Mouse (Mus musculus) frontal cortex, postnatal 14 days (tissue): ENCODE results near the gene Mthfd2.
"Not testable (repeated sequence)": the region's sequence is repeated elsewhere in the genome, so short reads cannot be mapped to it uniquely, and the experiment has no call there.

Experiments used
- DNase-seq, 2 experiments: peaks; one replicate each; pipeline ENCODE4 v3.0.0; 2022; ENCODE audit warnings: low spot score in 2 of 2

Gene Mthfd2

GRCm38 (mm10) chr6:83325525-83326393, at the start of gene Mthfd2, which contains the start of gene Mob1a:
Gene Mthfd2, minus strand, starts transcription at chr6:83325908.
Gene Mob1a, plus strand, starts transcription at chr6:83326016.
- peak; percentile 87 to 92 for DNase-seq

GRCm38 (mm10) chr6:83373704-83374300, 48.1 kb upstream of the Mthfd2 start:
- DNase-seq: no peak

GRCm38 (mm10) chr6:83371350-83371749, 45.6 kb upstream of the Mthfd2 start:
- no peak for DNase-seq

GRCm38 (mm10) chr6:83370316-83370965, 44.7 kb upstream of the Mthfd2 start:
- DNase-seq: no peak

GRCm38 (mm10) chr6:83363075-83363474, 37.4 kb upstream of the Mthfd2 start:
- DNase-seq: no peak

- no peak for DNase-seq
Observed at GRCm38 (mm10) chr6:83361523-83362248, 36.0 kb upstream of the Mthfd2 start.

GRCm38 (mm10) chr6:83357436-83357835, 31.7 kb upstream of the Mthfd2 start:
- DNase-seq: no peak

- DNase-seq: peak; percentile 48 to 81
Observed at GRCm38 (mm10) chr6:83356569-83357138, 30.9 kb upstream of the Mthfd2 start.

GRCm38 (mm10) chr6:83354856-83355781, 29.4 kb upstream of the Mthfd2 start:
- no peak for DNase-seq

GRCm38 (mm10) chr6:83352666-83353410, 27.1 kb upstream of the Mthfd2 start:
- DNase-seq: no peak

GRCm38 (mm10) chr6:83351490-83352160, 25.9 kb upstream of the Mthfd2 start:
- DNase-seq: no peak

- no peak for DNase-seq
Observed at GRCm38 (mm10) chr6:83350851-83351405, 25.2 kb upstream of the Mthfd2 start.

GRCm38 (mm10) chr6:83350172-83350571, 24.5 kb upstream of the Mthfd2 start:
- no peak for DNase-seq

GRCm38 (mm10) chr6:83349274-83349958, 23.7 kb upstream of the Mthfd2 start:
- DNase-seq: peak; percentile 73 to 87

GRCm38 (mm10) chr6:83348873-83349272, 23.2 kb upstream of the Mthfd2 start, which contains the start of gene Bola3:
Gene Bola3, plus strand, starts transcription at chr6:83349147.
- DNase-seq: no peak

- DNase-seq: no peak
Observed at GRCm38 (mm10) chr6:83347916-83348315, 22.2 kb upstream of the Mthfd2 start.

GRCm38 (mm10) chr6:83345285-83345684, 19.6 kb upstream of the Mthfd2 start:
- not testable (repeated sequence) for DNase-seq

- DNase-seq: no peak
Observed at GRCm38 (mm10) chr6:83342957-83343356, 17.2 kb upstream of the Mthfd2 start.
